Mouse (Mus musculus) liver, embryonic 11.5 days (tissue): ENCODE results near the gene Ccdc186. TPM values are rescaled to one million over a fixed set of nuclear protein-coding genes. Genes with fewer than 3 reads are reported as not detected.

Experiments used
- ATAC-seq: fragments of 200-750 bp; cut with Nextera tagmentation; replicated peaks from 2 replicates; pipeline ENCODE4 v1.8.0; 2017; ENCODE audit warnings: moderate number of reproducible peaks, mild to moderate bottlenecking, moderate TSS enrichment, moderate library complexity; ENCODE audit not compliant: low FRiP score
- DNase-seq: peaks from one replicate; pipeline ENCODE4 v3.0.0-alpha.2; 2017; ENCODE audit warnings: low spot score
- H3K27ac ChIP-seq: fragments of 300-500 bp; sonication (generic); 2 replicates; pipeline ENCODE4 v1.5.1; 2014; ENCODE audit warnings: mild to moderate bottlenecking, low read depth, low read length, control low read depth
- H3K27me3 ChIP-seq: fragments of 300-500 bp; sonication (generic); replicated peaks from 2 replicates; pipeline ENCODE4 v1.6.1; 2014; ENCODE audit warnings: low read length, mixed read lengths; ENCODE audit not compliant: control insufficient read depth, insufficient read depth
- H3K36me3 ChIP-seq: fragments of 300-500 bp; sonication (generic); 2 replicates; pipeline ENCODE4 v1.6.1; 2014; ENCODE audit warnings: mild to moderate bottlenecking, low read length, moderate library complexity, mixed read lengths; ENCODE audit not compliant: control insufficient read depth, insufficient read depth
- H3K4me1 ChIP-seq: fragments of 300-500 bp; sonication (generic); replicated peaks from 2 replicates; pipeline ENCODE4 v1.6.1; 2014; ENCODE audit warnings: low read length, mixed read lengths; ENCODE audit not compliant: control insufficient read depth, insufficient read depth
- H3K4me2 ChIP-seq: fragments of 300-500 bp; sonication (generic); 2 replicates; pipeline ENCODE4 v1.6.1; 2014; ENCODE audit warnings: mild to moderate bottlenecking, control low read depth, moderate library complexity
- H3K4me3 ChIP-seq: fragments of 300-500 bp; sonication (generic); 2 replicates; pipeline ENCODE4 v1.5.1; 2014; ENCODE audit warnings: low read depth, low read length, control low read depth
- H3K9ac ChIP-seq: fragments of 300-500 bp; sonication (generic); 2 replicates; pipeline ENCODE4 v1.6.1; 2014; ENCODE audit warnings: low read depth, low read length, control low read depth
- H3K9me3 ChIP-seq: fragments of 300-500 bp; sonication (generic); 2 replicates; pipeline ENCODE4 v1.6.1; 2016; ENCODE audit warnings: low read length, inconsistent platforms, mixed read lengths; ENCODE audit not compliant: control insufficient read depth
- WGBS: fragments of 180-500 bp; shearing (Covaris S2); extraction: QIAGEN DNeasy Blood & Tissue Kit; methylation state at CpG from one replicate; pipeline ENCODE4 v1.1.7; 2014; 5-methylcytosine and 5-hydroxymethylcytosine counted together
- polyA plus RNA-seq: library from polyadenylated mRNA; unstranded; fragments of >200 nt; fragmentation: Nextera tagmentation; extraction: Ambion mirVana; gene quantifications from 2 replicates; pipeline ENCODE4 v1.2.1, GENCODE M21; 2014

Gene Ccdc186
- polyA plus RNA-seq: 9.5 and 10.9 TPM in 2 replicates

DNA sequence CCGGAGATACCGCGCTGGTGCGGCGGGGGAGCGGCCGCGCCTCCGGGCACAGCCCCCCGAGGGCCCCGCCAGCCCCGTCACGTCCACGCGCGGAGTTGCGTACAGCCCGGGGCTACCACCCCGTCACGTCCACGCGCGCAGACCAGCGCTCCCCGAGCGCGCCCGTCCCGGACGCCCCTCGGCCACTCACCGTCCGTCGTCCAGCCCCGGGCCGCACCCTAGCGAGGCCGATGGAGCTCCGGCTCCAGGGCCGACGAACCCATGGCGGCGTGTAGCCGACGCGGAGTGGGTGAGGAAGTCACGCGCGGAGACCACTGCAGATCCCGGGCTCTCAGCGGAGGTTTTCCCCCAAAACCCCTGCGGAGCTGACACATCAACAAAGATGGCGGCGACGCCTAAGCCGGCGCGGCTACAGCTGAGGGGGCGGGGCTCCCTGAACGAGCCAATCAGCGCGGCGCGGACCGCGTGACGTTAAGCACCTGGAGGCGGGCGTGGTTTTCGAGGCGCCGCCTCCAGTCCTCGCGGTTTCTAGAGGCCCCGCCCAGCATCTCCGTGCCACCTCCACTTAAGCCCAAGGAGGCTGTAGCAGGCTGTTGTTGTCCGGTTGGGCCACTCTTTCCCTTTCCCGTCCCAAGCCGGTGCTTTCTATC lies at the start of gene Ccdc186:
Gene Ccdc186, minus strand, starts transcription at position 393 of the 650 bp plus-strand sequence.
- peak; percentile 91 for DNase-seq
- H3K27me3 ChIP-seq: peaks cover 9% of the 10 kb centered on the region
- H3K9ac ChIP-seq: peak within 1 kb of the TSS; percentile 94
- peak within 1 kb of the TSS; percentile 98 for H3K4me3 ChIP-seq
- H3K4me2 ChIP-seq: peak within 1 kb of the TSS; percentile 88
- H3K4me1 ChIP-seq: peaks cover 23% of the 10 kb centered on the region
- H3K9me3 ChIP-seq: no peaks in the 10 kb centered on the region
- no peaks in the 10 kb centered on the region for H3K36me3 ChIP-seq
- peak; percentile 96 for ATAC-seq
- WGBS: under 1% methylated on average over 79 of the region's 79 CpGs
- H3K27ac ChIP-seq: peak within 1 kb of the TSS; percentile 59

GRCm38 (mm10) chr19:56867701-56868100 lies 45.7 kb upstream of the Ccdc186 start:
- no peaks in the 10 kb centered on the region for H3K4me1 ChIP-seq
- no peak for ATAC-seq
- H3K9me3 ChIP-seq: no peaks in the 10 kb centered on the region
- H3K36me3 ChIP-seq: no peaks in the 10 kb centered on the region
- WGBS: 57% methylated on average over 4 of the region's 4 CpGs
- DNase-seq: no peak
- H3K9ac ChIP-seq: no peak overlapping the region
- no peak overlapping the region for H3K4me2 ChIP-seq
- peaks cover 13% of the 10 kb centered on the region for H3K27me3 ChIP-seq
- H3K4me3 ChIP-seq: no peak overlapping the region
- H3K27ac ChIP-seq: no peak overlapping the region

DNA sequence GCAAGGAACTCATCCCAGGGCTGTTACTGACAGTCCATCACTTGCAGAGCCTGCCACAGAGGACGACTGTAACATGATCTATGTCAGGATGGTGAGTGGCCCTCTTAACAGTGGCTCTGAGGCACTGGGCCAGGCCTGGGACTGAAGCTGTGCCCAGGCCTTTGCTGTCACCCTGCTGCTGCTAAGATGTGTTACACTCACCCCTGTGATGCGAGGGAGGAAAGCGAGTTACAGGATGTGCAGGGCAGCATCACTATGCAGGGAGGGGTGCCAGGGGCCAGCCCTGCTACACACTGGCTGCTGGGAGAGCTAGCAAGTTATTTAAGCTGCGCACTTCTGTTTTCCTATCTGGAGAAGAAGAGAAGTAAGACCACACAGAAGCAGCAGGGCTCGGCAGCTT lies 34.5 kb upstream of the Ccdc186 start:
- no peaks in the 10 kb centered on the region for H3K9me3 ChIP-seq
- DNase-seq (no peak), ATAC-seq (no peak)
- WGBS: 42% methylated on average over 5 of the region's 5 CpGs
- no peak overlapping the region for H3K27ac ChIP-seq
- no peaks in the 10 kb centered on the region for H3K36me3 ChIP-seq
- no peak overlapping the region for H3K4me2 ChIP-seq
- H3K9ac ChIP-seq: no peak overlapping the region
- H3K4me1 ChIP-seq: no peaks in the 10 kb centered on the region
- no peak overlapping the region for H3K4me3 ChIP-seq
- no peaks in the 10 kb centered on the region for H3K27me3 ChIP-seq

GRCm38 (mm10) chr19:56852590-56852989 lies 30.6 kb upstream of the Ccdc186 start:
- Histone ChIP-seq H3K9ac (no peak overlapping the region), H3K27me3 (no peaks in the 10 kb centered on the region), H3K4me1 (no peaks in the 10 kb centered on the region), H3K4me2 (no peak overlapping the region), H3K27ac (no peak overlapping the region), H3K9me3 (no peaks in the 10 kb centered on the region), H3K36me3 (no peaks in the 10 kb centered on the region), H3K4me3 (no peak overlapping the region)
- ATAC-seq (no peak), DNase-seq (no peak)

GRCm38 (mm10) chr19:56842974-56843373 lies 21.0 kb upstream of the Ccdc186 start:
- Histone ChIP-seq H3K27ac (no peak overlapping the region), H3K36me3 (no peaks in the 10 kb centered on the region), H3K9me3 (no peaks in the 10 kb centered on the region), H3K4me2 (no peak overlapping the region), H3K4me1 (no peaks in the 10 kb centered on the region), H3K4me3 (no peak overlapping the region), H3K27me3 (no peaks in the 10 kb centered on the region), H3K9ac (no peak overlapping the region)
- WGBS: 86% methylated on average over 12 of the region's 12 CpGs
- ATAC-seq (no peak), DNase-seq (no peak)

DNA sequence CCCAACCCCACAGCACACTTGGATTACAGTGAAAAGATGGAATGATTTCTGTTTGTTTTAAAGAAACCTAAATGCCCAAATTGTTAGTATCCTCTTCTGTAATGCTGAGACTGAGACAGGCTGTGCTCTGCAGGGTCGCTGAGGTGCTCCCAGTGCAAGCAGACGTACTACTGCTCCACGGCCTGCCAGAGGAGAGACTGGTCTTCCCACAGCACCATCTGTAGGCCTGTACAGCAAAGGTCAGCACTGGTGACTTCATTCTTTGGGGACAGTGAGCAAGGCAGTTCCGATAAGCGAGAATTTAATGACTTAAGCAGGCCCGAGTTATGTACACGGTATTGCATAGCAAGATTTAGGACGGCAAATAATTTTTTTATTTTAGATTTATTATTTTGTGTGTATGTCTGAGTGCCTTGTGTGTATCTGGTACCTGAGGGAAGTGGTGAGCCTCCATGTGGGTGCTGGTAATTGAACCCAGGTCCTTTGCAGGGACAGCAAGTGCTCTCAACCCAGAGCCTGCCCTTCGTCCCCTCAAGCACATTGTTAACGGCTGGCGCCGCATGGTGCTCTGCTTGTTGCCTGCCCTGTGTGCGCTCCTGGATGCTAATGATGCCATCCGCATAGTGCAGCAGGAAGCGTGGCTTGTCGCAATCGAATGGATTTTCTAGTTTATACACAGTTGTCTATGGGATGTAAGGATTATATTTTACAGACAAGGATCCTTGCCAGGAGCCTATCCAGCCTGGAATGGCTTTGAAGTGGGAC lies 17.1 kb upstream of the Ccdc186 start:
- WGBS: 81% methylated on average over 17 of the region's 17 CpGs
- Histone ChIP-seq H3K9me3 (no peaks in the 10 kb centered on the region), H3K27ac (no peak overlapping the region), H3K4me3 (no peak overlapping the region), H3K27me3 (no peaks in the 10 kb centered on the region), H3K36me3 (no peaks in the 10 kb centered on the region), H3K4me2 (no peak overlapping the region), H3K4me1 (no peaks in the 10 kb centered on the region), H3K9ac (no peak overlapping the region)
- ATAC-seq: no peak
- DNase-seq: no peak

- H3K27ac ChIP-seq: no peak overlapping the region
- H3K27me3 ChIP-seq: no peaks in the 10 kb centered on the region
- no peak overlapping the region for H3K9ac ChIP-seq
- H3K4me2 ChIP-seq: no peak overlapping the region
- H3K36me3 ChIP-seq: no peaks in the 10 kb centered on the region
- ATAC-seq (no peak), DNase-seq (no peak)
- WGBS: 85% methylated on average over 9 of the region's 9 CpGs
- no peaks in the 10 kb centered on the region for H3K4me1 ChIP-seq
- no peak overlapping the region for H3K4me3 ChIP-seq
- H3K9me3 ChIP-seq: no peaks in the 10 kb centered on the region
Observed at GRCm38 (mm10) chr19:56835340-56835739, 13.3 kb upstream of the Ccdc186 start.

DNA sequence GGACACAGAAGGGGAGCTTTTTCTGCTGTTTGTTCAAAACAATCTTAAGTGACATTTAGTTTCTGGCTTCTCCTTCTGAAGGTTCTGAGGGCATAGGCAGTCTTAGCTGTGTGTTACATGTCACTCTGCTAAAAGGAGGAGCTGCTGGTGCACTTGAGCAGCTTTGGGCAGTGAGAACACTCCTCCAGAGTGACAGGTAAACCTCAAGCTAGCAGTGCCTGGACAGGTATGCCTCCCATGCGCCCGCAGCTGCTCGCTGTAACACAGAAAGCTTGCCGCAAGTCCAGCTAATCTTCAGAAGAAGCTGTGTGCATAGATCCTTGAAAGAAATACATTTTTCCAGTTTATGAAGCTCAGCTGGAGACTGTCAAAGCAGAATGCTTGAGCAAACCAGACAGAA lies 8.2 kb upstream of the Ccdc186 start:
- Histone ChIP-seq H3K9me3 (no peaks in the 10 kb centered on the region), H3K27ac (no peak overlapping the region), H3K4me1 (peaks cover 3% of the 10 kb centered on the region; the same call in 1 of the 2 replicates), H3K4me2 (no peak overlapping the region), H3K27me3 (peaks cover 9% of the 10 kb centered on the region), H3K4me3 (no peak overlapping the region), H3K36me3 (no peaks in the 10 kb centered on the region), H3K9ac (no peak overlapping the region)
- ATAC-seq (no peak), DNase-seq (no peak)
- WGBS: 89% methylated on average over 4 of the region's 4 CpGs

DNA sequence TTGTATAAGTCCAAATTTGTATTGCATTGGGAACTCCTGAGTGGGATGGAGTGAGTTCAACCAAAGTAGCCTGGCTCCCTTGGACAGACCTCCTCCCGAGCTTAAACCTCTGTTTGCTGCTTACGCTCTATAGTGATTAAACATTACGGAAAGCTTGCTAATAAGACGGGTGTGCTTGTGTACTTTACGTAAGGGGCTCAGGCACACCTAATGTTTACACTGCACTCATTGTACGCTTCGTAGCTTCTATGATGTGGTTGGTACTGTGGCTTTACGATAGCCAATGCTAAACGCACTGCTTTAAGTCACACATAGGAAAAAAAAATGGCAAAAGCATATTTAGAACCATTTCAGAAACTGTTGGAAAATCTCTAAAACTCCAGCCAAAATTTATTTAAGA lies 7.3 kb upstream of the Ccdc186 start:
- no peak overlapping the region for H3K4me2 ChIP-seq
- no peak overlapping the region for H3K4me3 ChIP-seq
- no peak for ATAC-seq
- no peak overlapping the region for H3K27ac ChIP-seq
- H3K4me1 ChIP-seq: peaks cover 3% of the 10 kb centered on the region; the same call in 1 of the 2 replicates
- H3K36me3 ChIP-seq: no peaks in the 10 kb centered on the region
- no peak for DNase-seq
- H3K9me3 ChIP-seq: no peaks in the 10 kb centered on the region
- no peak overlapping the region for H3K9ac ChIP-seq
- peaks cover 9% of the 10 kb centered on the region for H3K27me3 ChIP-seq
- WGBS: 79% methylated on average over 9 of the region's 9 CpGs
